ENCODE assay signal across 8 mouse cellular contexts in the genomic region with DNA sequence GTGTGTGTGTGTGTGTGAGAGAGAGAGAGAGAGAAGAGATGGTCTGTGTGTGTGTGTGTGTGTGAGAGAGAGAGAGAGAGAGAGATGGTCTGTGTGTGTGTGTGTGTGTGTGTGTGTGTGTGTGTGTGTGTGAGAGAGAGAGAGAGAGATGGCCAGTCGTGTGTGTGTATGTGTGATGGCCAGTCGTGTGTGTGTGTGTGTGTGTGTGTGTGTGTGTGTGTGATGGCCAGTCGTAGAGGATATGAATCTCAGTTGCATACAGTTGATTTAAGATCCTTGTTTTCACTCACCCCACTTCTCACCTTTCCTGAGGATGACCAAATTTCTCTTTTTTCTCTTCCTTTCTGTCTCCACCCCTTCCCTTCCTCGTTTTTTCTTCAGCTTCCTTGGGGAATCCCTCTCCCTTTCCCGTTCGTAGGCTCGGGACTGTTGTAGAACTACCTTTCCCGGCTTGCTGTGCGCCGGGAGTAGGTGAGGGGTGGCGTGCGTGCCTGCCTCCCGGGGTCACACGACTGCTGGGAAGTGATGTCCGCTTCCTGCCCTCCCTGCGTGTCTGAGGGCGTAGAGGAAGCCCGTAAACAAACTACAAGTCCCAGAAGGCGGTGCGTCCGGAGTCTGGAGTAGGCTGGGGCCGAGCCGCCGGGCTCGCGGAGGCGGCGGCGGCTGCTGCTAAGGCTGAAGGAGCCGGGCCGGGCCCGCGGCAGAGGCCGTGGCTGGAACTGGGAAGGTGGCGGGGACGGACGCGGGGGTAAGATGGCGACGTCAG. TPM values are rescaled to one million over a fixed set of nuclear protein-coding genes. Genes with fewer than 3 reads are reported as not detected.
DNase-seq lines count a peak whose midpoint lies in the region; ATAC-seq and TF ChIP-seq lines count a peak whose summit lies in the region.

A gene (plus strand): TSS at position 511 of the 766 bp plus-strand sequence.

- WGBS in hindbrain, postnatal 0 days = 0% methylated on average over 38 of the region's 40 CpGs

- H3K27me3 ChIP-seq in hindbrain, postnatal 0 days (ENCODE audit: insufficient read depth, low read length) = no peaks in the 10 kb centered on the region

- peak within 1 kb of the TSS; percentile 89 for H3K4me2 ChIP-seq in hindbrain, postnatal 0 days (ENCODE audit: low read depth, low read length)

- peak within 1 kb of the TSS; percentile 90 for H3K9ac ChIP-seq in hindbrain, postnatal 0 days (replicated peaks; ENCODE audit: low read length)

- H3K36me3 ChIP-seq in hindbrain, postnatal 0 days (ENCODE audit: insufficient read depth, low read length) = peaks cover 12% of the 10 kb centered on the region

- DNase-seq in ZHBTc4 (ENCODE audit: low read depth, low spot score) = peak; percentile 99
- DNase-seq in gastrocnemius, adult 2 months = peak; percentile 97
- DNase-seq in hindbrain, postnatal 0 days (ENCODE audit: low spot score) = peak; percentile 98
- peak; percentile 94 to 97 for DNase-seq in left cerebral cortex, adult 2 months (ENCODE audit: extremely low spot score in 1 of 2, low spot score in 2 of 2)
- peak; percentile 97 to 98 for DNase-seq in right cerebral cortex, adult 2 months (ENCODE audit: low spot score in 2 of 2)
- peak; percentile 96 for DNase-seq in urinary bladder, postnatal 14 days (ENCODE audit: low spot score)

- intact Hi-C loops in gastrocnemius, adult 2 months (cut with DNase I) = no loop called here
- intact Hi-C loops in left cerebral cortex, adult 2 months (cut with DNase I) = no loop called here

- H3K9me3 ChIP-seq in hindbrain, postnatal 0 days (ENCODE audit: low read length) = no peaks in the 10 kb centered on the region

- ATAC-seq in common myeloid progenitor, adult 5-6 weeks (replicated peaks; ENCODE audit: low read depth, poor library complexity, severe bottlenecking) = peak; percentile 99
- peak; percentile 97 for ATAC-seq in hindbrain, postnatal 0 days
- peak; percentile 97 for ATAC-seq in megakaryocyte, adult 5-6 weeks (ENCODE audit: poor library complexity, severe bottlenecking)

- peak within 1 kb of the TSS; percentile 96 for H3K27ac ChIP-seq in gastrocnemius, adult 2 months
- peak within 1 kb of the TSS; percentile 89 for H3K27ac ChIP-seq in hindbrain, postnatal 0 days
- peak within 1 kb of the TSS; percentile 89 for H3K27ac ChIP-seq in left cerebral cortex, adult 2 months

- H3K4me3 ChIP-seq in gastrocnemius, adult 2 months = peak within 1 kb of the TSS; percentile 99
- H3K4me3 ChIP-seq in hindbrain, postnatal 0 days (ENCODE audit: low read length) = peak within 1 kb of the TSS; percentile 97
- peak within 1 kb of the TSS; percentile 96 for H3K4me3 ChIP-seq in left cerebral cortex, adult 2 months

- peaks cover 5% of the 10 kb centered on the region for H3K4me1 ChIP-seq in hindbrain, postnatal 0 days (ENCODE audit: insufficient read depth, low read length)

- no peak for TF ChIP-seq CTCF in gastrocnemius, adult 2 months (IDR thresholded peaks at IDR 0.05)
- no peak for TF ChIP-seq CTCF in hindbrain, postnatal 0 days (IDR thresholded peaks at IDR 0.05; ENCODE audit: low read depth)
- no peak for TF ChIP-seq CTCF in left cerebral cortex, adult 2 months (IDR thresholded peaks at IDR 0.05)

RNA-seq across cellular contexts. Expression of the gene that starts here (rescaled TPM):
- 13.4 and 16.5 TPM in 2 replicates for total RNA-seq in common myeloid progenitor, adult 5-6 weeks (2017)
- total RNA-seq in gastrocnemius, adult 2 months (2021) = 10 to 100 TPM; 16.8 to 17.3 TPM
- 12.7 and 27.0 TPM in 2 replicates for total RNA-seq in hindbrain, postnatal 0 days (2014; rRNA removed)
- polyA plus RNA-seq in hindbrain, postnatal 0 days (2015; fragmentation: Nextera tagmentation; extraction: Ambion mirVana) = 15.4 and 17.0 TPM in 2 replicates
- total RNA-seq in left cerebral cortex, adult 2 months (2021) = 10 to 100 TPM; 39.5 to 43.6 TPM
- total RNA-seq in megakaryocyte, adult 5-6 weeks (2015) = 48.1 and 49.5 TPM in 2 replicates
- total RNA-seq in megakaryocyte, adult 5-6 weeks (2017) = 11.3 and 19.4 TPM in 2 replicates

Comparison
In these comparisons a context has a peak if more than half of its experiments do, and no peak if none do; other contexts are left out.
1. Peak in every context shown above with its lines: DNase-seq, ATAC-seq, H3K4me3 ChIP-seq and H3K27ac ChIP-seq.